Mouse (Mus musculus) olfactory bulb, adult 2 months (tissue): ENCODE results near the gene Nell1. TPM values are rescaled to one million over a fixed set of nuclear protein-coding genes. Genes with fewer than 3 reads are reported as not detected.
A peak's percentile ranks its signal among the peaks of the same experiment; 100 is the strongest.

Source experiments
- H3K27ac ChIP-seq: fragments of 200-500 bp; 2 replicates; pipeline ENCODE4 v1.5.1; 2012; ENCODE audit warnings: low read depth, low read length; ENCODE audit not compliant: insufficient read depth
- H3K4me1 ChIP-seq: fragments of 200-500 bp; 2 replicates; pipeline ENCODE4 v1.6.1; 2012; ENCODE audit warnings: low read length; ENCODE audit not compliant: control insufficient read depth, insufficient read depth
- H3K4me3 ChIP-seq: fragments of 200-500 bp; 2 replicates; pipeline ENCODE4 v1.5.1; 2012; ENCODE audit warnings: mild to moderate bottlenecking, low read depth, low read length, moderate library complexity; ENCODE audit not compliant: insufficient read depth
- CTCF ChIP-seq: fragments of 200-500 bp; IDR thresholded peaks from 2 replicates; pipeline ENCODE4 v1.5.1; 2012; ENCODE audit warnings: low read depth, mild to moderate bottlenecking, low read length, moderate library complexity; ENCODE audit not compliant: insufficient read depth
- POLR2A ChIP-seq: fragments of 200-500 bp; IDR thresholded peaks from 2 replicates; pipeline ENCODE4 v1.6.1; 2012; ENCODE audit warnings: mild to moderate bottlenecking, low read depth, low read length, moderate library complexity; ENCODE audit not compliant: insufficient read depth
- WGBS: fragments of 180-500 bp; shearing (Covaris S2); methylation state at CpG from one replicate; pipeline ENCODE4 v1.1.7; 2018; 5-methylcytosine and 5-hydroxymethylcytosine counted together
- polyA plus RNA-seq: library from polyadenylated mRNA; stranded (reverse); fragments of >200 nt; gene quantifications from 2 replicates; pipeline ENCODE4 v1.2.4, GENCODE M21; 2012; ENCODE audit warnings: low replicate concordance; ENCODE audit not compliant: missing spikeins, insufficient read depth, insufficient read length

Nell1 gene
- polyA plus RNA-seq, 1 experiment: not detected

- H3K4me1 ChIP-seq: no peaks in the 10 kb centered on the region; the same call in 1 of the 2 replicates
- 83% methylated on average over 7 of the region's 7 CpGs for WGBS
- no peak overlapping the region for H3K4me3 ChIP-seq
- H3K27ac ChIP-seq: no peak overlapping the region
- no peak for TF ChIP-seq CTCF
- no peak for TF ChIP-seq POLR2A
These were observed 19.8 kb upstream of the Nell1 start for GRCm38 (mm10) chr7:49954834-49955233.

- Histone ChIP-seq H3K4me3 (no peak overlapping the region), H3K27ac (no peak overlapping the region), H3K4me1 (no peaks in the 10 kb centered on the region; the same call in 1 of the 2 replicates)
- 96% methylated on average over 3 of the region's 3 CpGs for WGBS
- no peak for TF ChIP-seq POLR2A
These were observed 17.5 kb upstream of the Nell1 start for GRCm38 (mm10) chr7:49957142-49957541.

GRCm38 (mm10) chr7:49963764-49964163 is 10.9 kb upstream of the Nell1 start:
- no peaks in the 10 kb centered on the region for H3K4me1 ChIP-seq
- TF ChIP-seq CTCF (no peak), POLR2A (no peak)
- H3K27ac ChIP-seq: no peak overlapping the region
- H3K4me3 ChIP-seq: no peak overlapping the region
- 77% methylated on average over 2 of the region's 2 CpGs for WGBS

GRCm38 (mm10) chr7:49969516-49969915 is 5.1 kb upstream of the Nell1 start:
- WGBS: 68% methylated on average over 4 of the region's 4 CpGs
- Histone ChIP-seq H3K27ac (no peak overlapping the region), H3K4me1 (no peaks in the 10 kb centered on the region), H3K4me3 (no peak overlapping the region)
- TF ChIP-seq POLR2A: no peak
- TF ChIP-seq CTCF: no peak

GRCm38 (mm10) chr7:49975441-49976121 is 917 bp downstream of the Nell1 start:
- WGBS: under 1% methylated on average over 40 of the region's 40 CpGs
- Histone ChIP-seq H3K4me1 (peaks cover 11% of the 10 kb centered on the region), H3K27ac (peak overlapping the region; percentile 33; the same call in 1 of the 2 replicates), H3K4me3 (peak overlapping the region; percentile 61)
- no peak for TF ChIP-seq POLR2A
- TF ChIP-seq CTCF: peak; percentile 58; the same call in 1 of the 2 replicates

GRCm38 (mm10) chr7:49981511-49982227 is 7.0 kb downstream of the Nell1 start:
- Histone ChIP-seq H3K4me1 (peaks cover 12% of the 10 kb centered on the region), H3K27ac (no peak overlapping the region), H3K4me3 (no peak overlapping the region)
- TF ChIP-seq POLR2A (no peak), CTCF (0 out of 2 replicates have a peak, but pooled peaks have one; percentile 12)
- WGBS: 54% methylated on average over 9 of the region's 9 CpGs

- H3K4me1 ChIP-seq: peaks cover 7% of the 10 kb centered on the region; the same call in 1 of the 2 replicates
- H3K27ac ChIP-seq: no peak overlapping the region
- H3K4me3 ChIP-seq: no peak overlapping the region
- 57% methylated on average over 6 of the region's 6 CpGs for WGBS
- TF ChIP-seq CTCF: no peak
These were observed 10.0 kb downstream of the Nell1 start for GRCm38 (mm10) chr7:49984698-49985097.

GRCm38 (mm10) chr7:49985947-49986346 is 11.3 kb downstream of the Nell1 start:
- no peak overlapping the region for H3K27ac ChIP-seq
- TF ChIP-seq POLR2A (no peak), CTCF (no peak)
- no peak overlapping the region for H3K4me3 ChIP-seq
- H3K4me1 ChIP-seq: peaks cover 7% of the 10 kb centered on the region; the same call in 1 of the 2 replicates
- 94% methylated on average over 8 of the region's 8 CpGs for WGBS

- Histone ChIP-seq H3K4me3 (no peak overlapping the region), H3K27ac (no peak overlapping the region), H3K4me1 (no peaks in the 10 kb centered on the region)
- WGBS: 73% methylated on average over 4 of the region's 4 CpGs
- no peak for TF ChIP-seq POLR2A
- TF ChIP-seq CTCF: no peak
These were observed 24.7 kb downstream of the Nell1 start for GRCm38 (mm10) chr7:49999321-49999720.
